Mouse (Mus musculus) hindbrain, embryonic 10.5 days (tissue): ENCODE results near the gene Grm4. TPM values are rescaled to one million over a fixed set of nuclear protein-coding genes. Genes with fewer than 3 reads are reported as not detected.

ENCODE experiments used
- DNase-seq: peaks from one replicate; pipeline ENCODE4 v3.0.0-alpha.2; 2017; ENCODE audit warnings: low spot score
- H3K27ac ChIP-seq: fragments of 300-500 bp; sonication (generic); 2 replicates; pipeline ENCODE4 v1.5.1; 2016; ENCODE audit warnings: mild to moderate bottlenecking, moderate library complexity
- H3K27me3 ChIP-seq: fragments of 300-500 bp; sonication (generic); 2 replicates; pipeline ENCODE4 v1.6.1; 2016; ENCODE audit warnings: mild to moderate bottlenecking; ENCODE audit not compliant: poor library complexity, insufficient read depth, severe bottlenecking
- H3K36me3 ChIP-seq: fragments of 300-500 bp; sonication (generic); 2 replicates; pipeline ENCODE4 v1.6.1; 2016; ENCODE audit warnings: mild to moderate bottlenecking, moderate library complexity
- H3K4me1 ChIP-seq: fragments of 300-500 bp; sonication (generic); replicated peaks from 2 replicates; pipeline ENCODE4 v1.6.1; 2016; ENCODE audit warnings: mild to moderate bottlenecking
- H3K4me3 ChIP-seq: fragments of 300-500 bp; sonication (generic); 2 replicates; pipeline ENCODE4 v1.5.1; 2016; ENCODE audit warnings: mild to moderate bottlenecking, moderate library complexity
- H3K9me3 ChIP-seq: fragments of 300-500 bp; sonication (generic); 2 replicates; pipeline ENCODE4 v1.6.1; 2016; ENCODE audit warnings: mild to moderate bottlenecking, moderate library complexity
- WGBS: fragments of 180-500 bp; shearing (Covaris S2); methylation state at CpG from one replicate; pipeline ENCODE4 v1.1.7; 2016; 5-methylcytosine and 5-hydroxymethylcytosine counted together
- polyA plus RNA-seq: library from polyadenylated mRNA; unstranded; fragments of >200 nt; fragmentation: Nextera tagmentation; extraction: Ambion mirVana; gene quantifications from 2 replicates; pipeline ENCODE4 v1.2.1, GENCODE M21; 2016

The Grm4 gene
- polyA plus RNA-seq, 1 experiment from 2014 or later, result 4.2 TPM

DNA sequence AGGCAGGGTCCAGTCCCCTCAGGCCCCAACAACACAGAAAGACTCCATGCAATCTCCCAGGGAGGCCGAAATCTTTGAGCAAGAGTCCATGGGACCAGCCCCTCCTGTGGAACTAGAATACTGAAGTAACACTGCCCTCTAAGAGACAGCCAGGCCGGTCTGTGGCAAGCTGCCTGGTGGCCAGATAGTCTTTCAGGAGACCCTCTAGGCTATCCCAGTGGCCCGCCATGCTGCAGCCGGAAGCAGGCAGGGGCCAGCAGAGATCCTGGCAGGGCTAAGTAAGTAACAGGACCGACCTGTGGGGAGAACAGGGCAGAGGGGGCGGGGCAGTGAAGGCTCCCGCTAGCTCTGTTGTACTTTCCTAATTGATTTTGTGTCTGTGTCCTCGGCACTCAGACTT is 27.2 kb downstream of the Grm4 start:
- Histone ChIP-seq H3K27ac (peak overlapping the region; percentile 41), H3K9me3 (no peaks in the 10 kb centered on the region), H3K4me3 (no peak overlapping the region), H3K4me1 (peaks cover 33% of the 10 kb centered on the region), H3K27me3 (0 out of 2 replicates have a peak, but pooled peaks cover 4% of the 10 kb centered on the region), H3K36me3 (no peaks in the 10 kb centered on the region)
- no peak for DNase-seq
- 39% methylated on average over 8 of the region's 8 CpGs for WGBS

DNA sequence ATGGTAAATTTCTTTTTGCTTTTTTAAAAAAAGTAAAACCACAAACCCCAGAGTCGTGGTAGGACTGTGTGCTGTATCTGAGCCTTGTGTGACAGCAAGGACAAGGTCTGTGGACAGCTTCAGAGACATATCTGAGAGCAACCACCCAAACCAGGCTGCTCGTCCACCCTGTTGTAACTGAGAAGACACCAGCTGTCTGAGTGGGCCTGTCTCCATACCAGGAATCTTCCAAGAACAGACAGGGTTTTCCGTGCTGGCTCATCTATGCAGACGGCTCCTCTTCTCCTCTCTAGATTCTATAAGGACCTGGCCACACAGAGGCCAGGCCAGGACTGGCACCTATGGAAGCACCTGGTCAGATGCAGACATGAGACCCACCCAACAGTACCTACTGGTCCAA is 27.8 kb downstream of the Grm4 start:
- H3K9me3 ChIP-seq, result no peaks in the 10 kb centered on the region
- no peaks in the 10 kb centered on the region for H3K36me3 ChIP-seq
- H3K4me3 ChIP-seq, result no peak overlapping the region
- 84% methylated on average over 4 of the region's 4 CpGs for WGBS
- peak overlapping the region; percentile 41; the same call in 1 of the 2 replicates for H3K27ac ChIP-seq
- 0 out of 2 replicates have a peak, but pooled peaks cover 4% of the 10 kb centered on the region for H3K27me3 ChIP-seq
- peaks cover 33% of the 10 kb centered on the region for H3K4me1 ChIP-seq
- no peak for DNase-seq

DNA sequence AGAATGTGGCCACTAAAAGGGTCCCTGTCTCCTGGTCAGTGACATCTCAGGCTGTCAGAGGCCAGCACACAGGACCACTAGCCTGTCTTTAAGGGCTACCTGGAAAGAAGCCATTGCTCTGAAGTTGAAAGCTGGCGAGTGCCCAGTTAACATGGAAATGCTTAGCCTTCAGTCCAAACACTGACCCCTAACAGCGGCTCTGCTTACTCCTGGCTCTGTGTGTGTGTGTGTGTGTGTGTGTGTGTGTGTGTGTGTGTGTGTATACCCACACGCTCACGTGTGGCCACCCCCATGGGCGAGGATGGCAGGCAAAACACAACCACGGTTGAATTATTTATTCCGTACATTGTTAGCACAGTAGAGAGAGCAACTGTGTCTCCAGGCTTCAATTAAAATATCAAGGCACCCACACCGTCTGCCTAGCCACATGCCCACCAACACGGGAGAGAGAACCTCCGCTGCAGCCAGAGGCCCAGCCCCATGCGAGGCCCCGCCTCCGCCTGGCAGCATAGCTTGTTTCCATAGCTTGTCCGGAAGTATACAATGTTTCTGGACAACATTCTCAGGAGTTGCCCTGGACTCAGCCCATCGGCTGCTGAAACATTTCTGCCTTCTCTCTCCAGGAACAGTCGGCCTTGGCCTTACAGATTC is 32.9 kb downstream of the Grm4 start:
- Histone ChIP-seq H3K4me3 (no peak overlapping the region), H3K4me1 (peaks cover 37% of the 10 kb centered on the region), H3K27me3 (0 out of 2 replicates have a peak, but pooled peaks cover 4% of the 10 kb centered on the region), H3K27ac (no peak overlapping the region), H3K36me3 (no peaks in the 10 kb centered on the region), H3K9me3 (no peaks in the 10 kb centered on the region)
- no peak for DNase-seq
- WGBS, result 81% methylated on average over 16 of the region's 16 CpGs

DNA sequence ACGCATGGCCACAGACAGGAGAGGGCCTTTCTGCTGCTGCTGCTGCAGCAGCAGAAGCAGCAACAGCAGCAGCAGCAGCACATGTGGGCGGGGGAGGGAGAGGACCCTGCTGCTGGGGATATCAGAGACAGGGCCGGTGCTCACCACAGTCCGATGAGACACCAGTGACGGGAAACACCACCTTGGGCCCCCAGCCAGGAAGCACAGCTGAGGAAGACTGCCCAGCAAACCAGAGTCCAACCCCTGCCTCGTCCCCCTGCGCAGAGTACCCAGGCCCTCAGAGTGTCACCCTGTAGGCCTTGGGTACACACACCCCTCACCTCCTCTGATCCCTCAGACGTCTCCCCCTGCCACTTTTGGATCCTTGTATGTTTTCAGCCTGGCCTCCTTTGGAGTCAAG is 35.3 kb downstream of the Grm4 start:
- 45% methylated on average over 8 of the region's 8 CpGs for WGBS
- 0 out of 2 replicates have a peak, but pooled peaks cover 4% of the 10 kb centered on the region for H3K27me3 ChIP-seq
- H3K36me3 ChIP-seq, result no peaks in the 10 kb centered on the region
- peak overlapping the region; percentile 29 for H3K27ac ChIP-seq
- no peak for DNase-seq
- H3K4me1 ChIP-seq, result peaks cover 54% of the 10 kb centered on the region
- no peaks in the 10 kb centered on the region for H3K9me3 ChIP-seq
- no peak overlapping the region for H3K4me3 ChIP-seq

DNA sequence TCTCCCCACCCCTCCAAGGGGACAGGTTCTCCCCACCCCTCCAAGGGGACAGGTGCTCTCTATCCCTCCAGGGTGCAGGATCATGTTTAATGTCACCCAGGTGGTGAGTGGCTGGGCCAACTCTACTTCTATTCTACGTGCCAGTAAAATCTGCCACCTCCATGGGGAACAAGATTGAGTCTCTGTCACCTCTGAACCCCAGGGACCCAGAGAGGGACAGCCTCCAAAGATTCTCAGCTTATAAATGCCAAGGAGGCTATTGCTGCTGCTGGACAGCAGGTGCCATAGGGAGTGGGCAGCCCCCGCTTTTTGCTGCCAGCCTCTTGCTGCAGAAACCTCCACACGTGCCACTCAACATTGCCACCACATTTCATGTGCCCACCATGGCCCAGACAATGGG is 37.6 kb downstream of the Grm4 start:
- H3K27ac ChIP-seq, result 0 out of 2 replicates have a peak overlapping the region, but pooled peaks have one; percentile 13
- H3K4me1 ChIP-seq, result peaks cover 61% of the 10 kb centered on the region
- H3K36me3 ChIP-seq, result no peaks in the 10 kb centered on the region
- no peak for DNase-seq
- 86% methylated on average over 3 of the region's 3 CpGs for WGBS
- no peak overlapping the region for H3K4me3 ChIP-seq
- H3K27me3 ChIP-seq, result 0 out of 2 replicates have a peak, but pooled peaks cover 4% of the 10 kb centered on the region
- H3K9me3 ChIP-seq, result no peaks in the 10 kb centered on the region

DNA sequence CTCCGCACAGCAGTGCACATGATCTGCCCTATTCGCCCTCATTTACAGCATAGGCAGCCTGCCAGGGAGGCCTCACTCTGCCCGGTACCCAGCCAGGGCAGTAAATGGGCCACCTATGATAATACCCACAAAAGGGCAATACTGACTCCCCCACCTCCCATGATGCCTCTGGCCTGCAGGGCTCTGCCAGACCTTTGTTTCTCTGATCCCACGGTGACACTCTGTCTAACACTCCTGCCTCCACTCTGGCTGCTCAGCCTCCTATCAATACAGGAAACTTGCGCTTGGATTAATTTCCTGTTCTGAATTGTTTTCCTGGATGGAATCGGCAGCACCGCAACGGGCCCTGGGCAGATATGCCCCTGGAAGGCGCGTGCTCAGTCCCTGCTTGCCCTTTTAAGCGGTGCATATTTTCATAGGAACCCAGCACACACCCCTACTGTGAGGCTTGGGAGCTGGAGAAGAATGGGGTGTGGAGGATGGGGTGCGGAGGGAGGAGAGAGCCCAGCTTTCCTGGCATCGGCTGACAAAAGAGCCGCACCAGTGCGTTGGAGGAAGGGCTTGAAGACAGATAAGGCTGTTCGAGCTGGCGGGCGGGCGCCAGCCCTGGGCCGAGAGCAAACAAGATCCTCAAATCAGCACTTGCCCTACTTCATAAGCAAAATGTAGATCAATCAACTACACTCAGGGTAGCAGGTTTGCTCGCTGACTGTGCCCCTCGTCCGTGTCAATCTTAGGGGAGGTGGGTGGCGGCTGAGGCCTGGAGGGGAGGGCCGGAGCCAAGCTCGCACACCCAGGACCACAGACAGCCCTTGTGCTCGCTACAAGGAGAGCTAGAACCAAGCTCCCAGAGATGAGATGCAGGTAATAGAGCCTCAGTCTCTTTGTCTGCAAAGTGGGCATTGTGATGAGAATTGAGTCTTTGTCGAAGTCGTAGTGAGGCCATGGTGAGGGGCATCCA is 40.8 kb downstream of the Grm4 start:
- DNase-seq, result peak; percentile 19
- Histone ChIP-seq H3K27me3 (0 out of 2 replicates have a peak, but pooled peaks cover 4% of the 10 kb centered on the region), H3K4me3 (no peak overlapping the region), H3K36me3 (no peaks in the 10 kb centered on the region), H3K4me1 (peaks cover 57% of the 10 kb centered on the region), H3K27ac (peak overlapping the region; percentile 80), H3K9me3 (no peaks in the 10 kb centered on the region)
- WGBS, result 58% methylated on average over 29 of the region's 29 CpGs

DNA sequence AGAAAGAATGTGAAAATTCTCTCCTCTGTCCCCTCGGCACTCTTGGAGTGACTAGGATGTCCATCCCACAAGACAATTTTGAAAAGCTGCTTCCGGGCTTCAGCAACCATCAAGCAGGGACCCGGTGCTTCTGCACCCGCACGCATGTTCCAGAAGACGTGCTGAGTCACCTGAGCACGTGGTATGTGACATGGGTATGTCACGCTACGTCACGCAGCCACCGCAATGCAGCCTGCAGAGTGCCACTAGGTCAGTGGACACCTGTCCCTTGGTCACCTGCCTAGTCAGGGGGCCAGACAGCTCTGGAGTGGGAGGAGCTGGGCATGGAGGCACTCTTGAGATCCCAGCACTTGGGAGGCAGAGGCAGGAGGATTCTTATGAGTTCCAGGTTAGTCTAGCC is 45.6 kb downstream of the Grm4 start:
- Histone ChIP-seq H3K4me3 (no peak overlapping the region), H3K27ac (peak overlapping the region; percentile 46), H3K27me3 (no peaks in the 10 kb centered on the region), H3K9me3 (no peaks in the 10 kb centered on the region), H3K36me3 (no peaks in the 10 kb centered on the region), H3K4me1 (peaks cover 55% of the 10 kb centered on the region)
- 94% methylated on average over 11 of the region's 11 CpGs for WGBS
- no peak for DNase-seq

DNA sequence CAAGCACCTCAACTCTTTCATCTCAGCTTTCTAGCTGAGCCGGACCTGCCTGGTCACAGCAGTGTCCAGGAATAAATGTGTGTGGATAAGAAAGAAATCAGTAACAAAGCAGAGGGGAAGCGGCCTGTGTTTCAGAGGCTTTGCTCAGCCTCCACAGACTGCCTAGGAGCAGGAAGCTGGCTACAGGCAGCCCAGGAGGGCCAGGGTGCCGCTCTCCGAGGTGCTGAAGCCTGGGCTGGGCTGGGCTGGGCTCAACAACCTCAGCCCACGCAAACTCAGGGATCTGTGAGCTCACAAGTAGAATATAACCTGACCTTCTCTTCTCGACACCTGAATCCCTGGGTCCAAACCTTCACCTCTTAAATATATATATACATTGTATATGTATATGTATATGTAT is 54.6 kb downstream of the Grm4 start:
- no peaks in the 10 kb centered on the region for H3K36me3 ChIP-seq
- H3K27ac ChIP-seq, result no peak overlapping the region
- 25% methylated on average over 6 of the region's 6 CpGs for WGBS
- DNase-seq, result peak; percentile 65
- peaks cover 22% of the 10 kb centered on the region; the same call in 1 of the 2 replicates for H3K4me1 ChIP-seq
- H3K4me3 ChIP-seq, result no peak overlapping the region
- no peaks in the 10 kb centered on the region for H3K27me3 ChIP-seq
- H3K9me3 ChIP-seq, result no peaks in the 10 kb centered on the region

DNA sequence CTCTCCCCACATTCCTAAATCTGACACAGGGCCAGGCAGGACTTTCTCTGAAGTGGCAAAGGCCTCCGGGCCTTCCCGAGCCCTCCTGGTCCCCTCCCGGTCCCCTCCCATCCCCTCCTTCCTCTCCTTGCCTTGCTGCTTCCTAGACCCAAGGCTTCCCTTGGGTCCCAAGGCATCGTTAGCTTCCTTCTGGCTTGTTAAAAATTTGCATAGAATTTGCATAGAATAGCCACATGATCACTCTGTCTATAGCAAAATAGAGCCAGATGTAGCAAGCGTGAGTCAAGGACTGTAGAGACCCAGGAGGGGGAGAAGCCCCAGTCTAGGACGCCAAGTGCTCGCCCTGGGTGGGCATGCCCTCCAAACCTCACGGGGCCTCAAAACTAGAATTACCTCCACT is 55.3 kb downstream of the Grm4 start:
- DNase-seq, result no peak
- 74% methylated on average over 8 of the region's 8 CpGs for WGBS
- Histone ChIP-seq H3K27me3 (no peaks in the 10 kb centered on the region), H3K36me3 (no peaks in the 10 kb centered on the region), H3K9me3 (no peaks in the 10 kb centered on the region), H3K4me1 (peaks cover 15% of the 10 kb centered on the region; the same call in 1 of the 2 replicates), H3K4me3 (no peak overlapping the region), H3K27ac (no peak overlapping the region)

DNA sequence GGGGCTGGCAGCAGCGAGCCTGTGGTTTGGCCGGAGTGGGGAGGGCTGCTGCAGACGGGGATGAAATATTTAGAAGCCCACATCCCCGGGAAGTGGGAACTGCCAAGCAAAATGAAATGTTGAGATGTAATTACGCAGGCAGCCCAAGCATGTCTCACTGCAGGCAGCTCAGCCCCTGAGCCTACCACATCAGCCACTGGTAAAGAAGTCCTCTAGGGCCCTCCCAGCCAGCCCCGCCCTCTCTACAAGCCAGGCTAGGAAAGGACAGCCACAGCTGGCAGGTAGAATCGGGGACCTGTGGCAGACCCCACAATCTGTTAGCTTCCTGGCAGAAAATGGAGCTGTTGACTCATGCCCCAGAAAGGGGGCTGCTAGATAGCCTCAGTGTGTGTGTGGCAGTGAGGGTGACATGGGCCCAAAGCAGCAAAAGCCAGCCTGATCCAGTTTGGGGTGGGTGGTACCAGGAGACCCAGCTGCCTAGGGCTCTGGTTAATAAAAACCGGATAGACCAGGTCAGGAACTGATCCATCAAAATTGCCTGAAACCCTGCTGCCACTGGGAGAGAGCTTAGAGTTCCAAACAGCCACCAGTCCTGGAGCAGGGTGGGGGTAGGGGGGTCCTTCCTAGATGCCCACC is 56.8 kb downstream of the Grm4 start:
- H3K4me3 ChIP-seq, result no peak overlapping the region
- WGBS, result 64% methylated on average over 8 of the region's 8 CpGs
- no peaks in the 10 kb centered on the region for H3K27me3 ChIP-seq
- H3K27ac ChIP-seq, result no peak overlapping the region
- DNase-seq, result no peak
- H3K9me3 ChIP-seq, result no peaks in the 10 kb centered on the region
- no peaks in the 10 kb centered on the region for H3K36me3 ChIP-seq
- 0 out of 2 replicates have a peak, but pooled peaks cover 15% of the 10 kb centered on the region for H3K4me1 ChIP-seq

DNA sequence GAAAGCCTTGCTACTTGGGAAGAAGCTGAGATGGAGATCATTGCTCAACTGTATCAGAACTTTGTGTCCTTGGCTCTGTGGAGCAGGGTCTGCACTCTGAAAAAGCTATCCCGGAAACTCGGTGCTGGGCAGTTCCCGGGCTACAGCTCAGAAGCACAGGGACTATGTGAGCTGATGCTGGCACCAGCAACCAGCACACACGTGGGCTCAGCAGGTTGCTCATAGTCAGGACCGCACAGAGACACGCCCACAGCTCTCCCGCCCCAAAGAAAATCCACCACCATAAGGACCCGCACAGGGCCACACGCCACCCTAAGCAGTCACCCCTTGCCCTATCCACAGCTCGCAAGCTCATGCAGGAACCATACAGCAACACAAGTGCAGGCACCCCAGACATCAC is 61.2 kb downstream of the Grm4 start:
- H3K4me3 ChIP-seq, result no peak overlapping the region
- WGBS, result 79% methylated on average over 10 of the region's 10 CpGs
- 0 out of 2 replicates have a peak, but pooled peaks cover 13% of the 10 kb centered on the region for H3K4me1 ChIP-seq
- no peaks in the 10 kb centered on the region for H3K36me3 ChIP-seq
- no peaks in the 10 kb centered on the region for H3K9me3 ChIP-seq
- no peaks in the 10 kb centered on the region for H3K27me3 ChIP-seq
- DNase-seq, result no peak
- H3K27ac ChIP-seq, result no peak overlapping the region

DNA sequence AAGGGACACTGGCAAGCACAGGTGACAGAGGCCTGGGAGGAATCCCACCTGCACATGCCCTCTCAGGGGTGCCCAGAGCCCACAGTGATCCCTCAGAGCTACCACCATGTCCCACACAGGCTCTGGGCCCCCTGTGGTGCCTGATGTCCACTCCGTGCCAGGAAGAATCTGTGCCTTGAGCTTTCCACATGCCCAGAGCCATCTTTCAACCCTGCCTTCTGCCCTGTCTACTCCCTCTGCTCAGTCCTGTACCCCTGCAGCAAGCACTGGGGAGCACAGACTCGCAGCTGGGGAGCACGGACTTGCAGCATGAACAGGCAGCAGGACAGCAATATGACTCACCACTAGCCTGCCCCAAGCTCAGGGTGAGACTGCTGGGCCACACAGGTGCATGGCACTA is 62.0 kb downstream of the Grm4 start:
- Histone ChIP-seq H3K36me3 (no peaks in the 10 kb centered on the region), H3K4me3 (no peak overlapping the region), H3K27ac (no peak overlapping the region; the same call in 1 of the 2 replicates), H3K4me1 (0 out of 2 replicates have a peak, but pooled peaks cover 9% of the 10 kb centered on the region), H3K27me3 (no peaks in the 10 kb centered on the region), H3K9me3 (no peaks in the 10 kb centered on the region)
- WGBS, result 85% methylated on average over 3 of the region's 3 CpGs
- DNase-seq, result no peak
